Mouse (Mus musculus) heart, postnatal 10 days (tissue): ENCODE results near the gene Oit3. TPM values are rescaled to one million over a fixed set of nuclear protein-coding genes. Genes with fewer than 3 reads are reported as not detected.

Experiments
- DNase-seq, 2 experiments: peaks; one replicate each; pipeline ENCODE4 v3.0.0; 2021
- intact Hi-C: fragments of 180-260 bp; cut with DNase I; formaldehyde crosslinking; loops from one replicate; pipeline ENCODE4 v1.15.1; 2025
- total RNA-seq, 2 experiments: library from RNA; stranded (reverse); gene quantifications; 2 replicates each; pipeline ENCODE4 v1.2.3; 2021

Oit3 gene
- total RNA-seq = under 1 TPM; 0.17 to 0.31 TPM

DNA sequence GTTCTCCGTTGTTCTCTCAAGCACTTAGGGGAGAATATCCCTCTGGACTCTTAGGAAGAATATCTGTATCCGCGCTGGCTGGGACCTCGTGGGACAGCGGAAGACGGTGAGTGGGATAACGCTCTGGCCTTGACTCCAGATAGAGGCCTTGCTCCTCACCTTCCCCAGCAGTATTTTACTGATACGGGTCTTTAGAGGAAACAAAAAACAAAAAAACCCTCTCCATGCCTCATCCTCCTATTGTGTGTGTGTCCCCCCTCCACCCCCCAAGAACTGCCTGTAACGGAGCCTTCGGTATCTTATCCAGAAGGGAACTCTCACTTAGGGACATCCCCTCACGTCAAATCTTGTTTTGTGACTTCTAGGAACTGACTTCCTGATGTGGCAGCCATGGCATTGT lies at the start of gene Oit3:
Gene Oit3, minus strand, starts transcription at position 44 of the 400 bp plus-strand sequence.
- intact Hi-C loops = no loop called here
- no peak for DNase-seq

DNA sequence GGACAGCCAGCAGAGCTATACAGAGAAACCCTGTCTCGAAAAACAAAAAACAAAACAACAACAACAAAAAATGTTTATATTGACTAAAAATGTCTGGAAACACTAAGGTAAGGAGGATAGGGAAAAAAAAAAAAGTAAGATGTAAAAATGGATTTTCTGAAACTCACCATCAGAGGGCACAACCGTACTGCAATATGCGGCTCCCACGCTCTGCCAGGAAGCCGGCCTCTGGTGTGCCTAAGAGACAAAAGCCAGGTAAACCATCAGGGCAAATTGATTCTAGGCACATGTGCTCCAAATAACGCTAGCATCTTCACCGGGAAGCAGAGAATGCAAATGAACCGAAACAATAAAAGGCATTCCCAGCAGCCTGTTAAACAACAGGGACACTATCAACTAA lies 49.3 kb upstream of the Oit3 start:
- intact Hi-C loops = loop anchor here (2.0 to 5.0 kb wide), 3 partner anchors 211 to 376 kb away; partner anchors contain the start of gene Micu1
- peak in 1 of 2 experiments; percentile 34 for DNase-seq

DNA sequence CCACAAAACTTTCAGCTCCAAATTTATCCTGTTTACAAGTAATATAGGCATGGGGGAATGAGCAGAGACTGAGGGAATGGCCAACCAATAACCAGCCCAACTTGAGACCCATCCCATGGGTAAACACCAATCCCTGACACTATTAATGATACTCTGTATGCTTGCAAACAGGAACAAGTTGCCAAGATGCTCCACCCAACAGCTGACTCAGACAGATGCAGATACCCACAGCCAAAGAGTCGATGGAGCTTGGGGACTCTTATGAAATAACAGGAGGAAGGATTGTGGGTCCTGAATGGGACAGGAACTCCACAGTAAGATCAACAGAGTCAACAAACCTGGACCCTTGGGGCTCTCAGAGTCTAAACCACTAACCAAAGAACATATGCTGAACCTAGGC lies 47.8 kb upstream of the Oit3 start:
- intact Hi-C loops = no loop called here
- DNase-seq = no peak

DNA sequence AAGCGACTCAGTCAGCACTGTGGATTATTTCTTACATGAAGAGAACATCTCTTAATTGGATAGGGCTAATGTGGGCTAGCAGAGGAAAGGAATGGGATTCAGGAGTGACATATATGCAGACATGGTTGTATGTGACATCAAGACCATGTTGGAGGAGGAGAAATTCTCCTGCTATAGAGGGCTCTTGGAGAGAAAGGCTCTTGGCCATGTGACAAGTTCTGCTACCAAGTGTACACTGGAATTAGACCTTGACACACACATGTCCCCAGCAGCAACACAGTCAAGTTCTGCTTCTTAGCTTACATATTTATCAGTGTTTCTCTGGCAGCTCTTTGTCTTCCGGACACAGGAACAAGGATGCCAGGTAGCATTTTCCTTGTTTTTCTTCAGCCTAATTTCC lies 45.8 kb upstream of the Oit3 start:
- intact Hi-C loops = no loop called here
- DNase-seq = no peak

DNA sequence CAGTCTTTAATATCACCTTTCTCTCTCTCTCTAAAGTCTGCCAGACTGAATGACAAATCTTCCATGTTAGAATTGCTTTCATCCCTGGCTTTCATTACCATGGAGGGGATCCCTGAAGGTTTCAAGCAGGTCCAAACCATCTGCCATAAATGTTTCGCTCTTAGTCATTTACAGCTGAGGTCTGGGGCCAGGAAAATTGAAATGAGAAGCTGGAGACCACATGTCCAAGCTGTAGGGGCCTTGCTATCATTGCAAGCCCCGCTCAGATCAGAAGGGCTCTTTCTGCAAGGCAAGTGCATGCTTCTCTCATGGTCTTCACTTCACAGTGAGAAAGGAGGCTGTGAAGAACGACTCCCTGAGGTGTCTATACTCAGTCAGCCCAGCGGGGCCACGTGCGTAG lies 42.7 kb upstream of the Oit3 start:
- intact Hi-C loops = no loop called here
- DNase-seq = no peak

DNA sequence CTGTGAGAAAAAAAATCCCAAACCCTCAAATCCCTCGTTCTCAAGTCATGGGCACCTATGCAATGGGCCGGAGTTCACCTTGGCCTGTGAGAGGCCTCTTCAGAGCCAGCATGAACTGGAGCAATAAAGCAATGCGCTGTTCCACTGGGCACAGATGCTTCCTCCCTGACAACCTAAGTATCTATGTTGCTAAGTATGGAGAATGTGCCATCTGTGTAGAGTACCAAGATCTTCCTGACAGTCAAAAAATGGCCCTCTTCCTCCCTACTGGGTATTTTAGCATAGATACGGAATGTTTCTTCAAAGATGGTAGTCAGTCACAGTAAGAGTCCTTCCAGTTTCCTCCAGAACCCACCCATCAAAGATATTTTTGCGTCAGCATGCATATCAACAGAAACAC lies 39.8 kb upstream of the Oit3 start:
- DNase-seq = no peak
- intact Hi-C loops = no loop called here

DNA sequence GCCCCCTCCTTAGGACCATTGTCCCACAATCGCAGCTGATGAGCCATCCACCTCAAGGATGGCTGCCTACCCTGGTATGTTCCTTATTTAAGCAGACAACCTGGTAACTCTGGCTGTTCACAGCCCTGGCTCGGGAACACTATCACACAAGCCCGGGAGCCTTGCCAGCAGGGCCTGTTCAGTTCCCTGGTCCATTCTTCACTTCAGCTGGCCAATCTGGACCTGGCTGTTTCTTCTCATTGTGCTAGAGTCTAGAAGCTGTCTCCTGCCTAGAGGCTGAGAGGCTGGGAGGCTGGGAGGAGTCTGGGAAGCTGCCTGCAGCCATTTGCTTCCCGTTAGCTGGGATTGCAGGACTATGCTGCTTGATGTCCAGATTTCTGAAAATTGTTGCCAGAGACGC lies 28.9 kb upstream of the Oit3 start:
- peak; percentile 67 to 69 for DNase-seq
- intact Hi-C loops = no loop called here

DNA sequence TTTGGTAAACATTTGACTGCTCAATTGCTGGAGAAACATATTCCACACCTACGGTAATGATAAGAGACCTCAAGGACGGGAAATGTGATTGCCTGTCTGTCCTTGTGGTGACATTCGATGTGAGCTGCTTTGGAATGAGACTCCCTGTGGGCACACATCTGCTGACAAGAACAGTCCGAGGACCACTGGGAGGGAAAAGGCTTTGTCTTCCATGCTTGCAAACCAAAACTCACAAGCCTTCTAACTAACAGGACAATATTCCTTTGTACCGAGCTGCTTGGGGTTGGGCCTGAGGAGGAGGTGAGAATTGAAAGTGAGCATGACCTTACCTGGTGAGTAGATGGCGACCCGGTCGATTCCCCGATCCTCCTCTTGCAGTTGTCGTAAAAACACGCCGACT lies 25.7 kb upstream of the Oit3 start:
- intact Hi-C loops = no loop called here
- DNase-seq = no peak

DNA sequence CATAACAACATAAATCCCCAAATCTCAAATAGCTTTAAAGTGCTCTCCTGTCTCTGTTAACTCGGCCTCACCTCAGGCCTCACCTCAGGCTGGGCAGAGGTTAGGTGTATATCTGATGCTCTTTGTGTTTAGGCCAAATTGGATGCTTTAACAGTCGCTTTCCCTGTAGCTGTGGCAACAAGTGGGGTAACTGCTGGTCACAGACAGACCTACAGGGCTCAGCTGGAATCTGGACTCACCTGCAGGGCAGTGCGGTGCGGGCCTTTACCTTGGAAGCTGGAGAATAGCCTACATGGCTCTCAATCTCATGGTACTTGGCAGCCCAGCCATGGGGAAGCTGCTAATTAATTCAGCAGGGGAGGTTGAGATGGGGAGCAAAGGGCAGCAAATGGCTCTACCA lies 25.0 kb upstream of the Oit3 start:
- DNase-seq = no peak
- intact Hi-C loops = no loop called here

DNA sequence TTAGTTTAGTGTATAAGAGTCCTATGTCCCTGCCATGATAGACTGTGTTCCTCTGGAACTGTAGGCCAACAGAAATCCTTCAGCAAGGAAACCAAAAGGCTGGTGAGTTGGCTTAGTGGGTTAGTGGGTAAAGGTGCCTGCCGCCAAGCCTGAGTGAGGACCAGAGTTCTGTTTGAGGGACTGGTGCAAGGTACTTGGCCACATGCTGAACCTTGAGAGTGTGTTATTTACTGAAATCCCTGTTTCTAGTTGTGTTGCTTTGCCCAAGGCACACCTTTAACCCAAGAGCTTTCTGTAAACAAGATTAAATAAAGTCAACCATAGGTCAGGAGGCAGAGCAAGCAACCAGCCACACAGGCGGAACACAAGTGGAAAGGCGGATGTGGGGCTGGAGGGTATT lies 24.0 kb upstream of the Oit3 start:
- intact Hi-C loops = no loop called here
- no peak for DNase-seq

DNA sequence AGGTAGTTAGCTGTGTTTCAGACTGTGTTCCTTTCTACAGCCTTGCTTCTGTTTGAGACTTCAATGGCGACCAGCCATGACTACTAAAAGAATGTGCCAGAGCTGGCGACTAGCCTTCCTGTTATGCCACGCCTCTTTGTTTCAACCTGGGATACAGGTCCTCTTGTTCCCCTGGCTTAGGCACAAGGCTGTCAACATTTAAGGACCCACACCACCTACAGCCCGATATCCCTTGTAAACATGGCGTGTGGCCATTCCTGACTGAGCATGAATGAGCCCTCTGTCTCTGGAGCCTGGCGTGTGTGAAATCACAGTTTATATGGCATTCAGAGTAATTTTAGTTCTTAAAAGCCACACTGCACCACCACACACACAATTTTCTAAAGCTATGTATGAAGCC lies 20.7 kb upstream of the Oit3 start:
- intact Hi-C loops = no loop called here

DNA sequence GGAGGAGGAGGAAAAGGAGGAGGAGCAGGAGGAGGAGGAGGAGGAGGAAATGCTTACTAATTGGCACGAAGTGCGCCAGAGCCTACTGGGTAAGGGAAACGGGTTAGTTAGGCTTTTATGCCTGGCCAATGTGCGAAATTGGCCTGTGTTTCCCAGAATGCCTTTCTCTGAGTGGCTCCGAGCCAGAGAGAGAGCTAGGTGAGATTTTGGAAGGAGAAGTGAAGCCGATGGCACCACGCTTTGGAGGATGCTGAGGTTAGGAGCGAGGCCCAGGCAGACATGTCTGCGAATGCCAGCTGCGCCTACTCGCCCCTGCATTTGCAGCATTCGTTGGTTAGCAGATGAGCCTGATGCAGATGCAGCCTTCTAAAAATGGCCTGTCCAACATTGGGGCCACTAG lies 18.2 kb upstream of the Oit3 start:
- intact Hi-C loops = no loop called here
- DNase-seq = no peak

More for the DNA sequence above, 20.7 kb upstream of the Oit3 start:
- DNase-seq = no peak

DNA sequence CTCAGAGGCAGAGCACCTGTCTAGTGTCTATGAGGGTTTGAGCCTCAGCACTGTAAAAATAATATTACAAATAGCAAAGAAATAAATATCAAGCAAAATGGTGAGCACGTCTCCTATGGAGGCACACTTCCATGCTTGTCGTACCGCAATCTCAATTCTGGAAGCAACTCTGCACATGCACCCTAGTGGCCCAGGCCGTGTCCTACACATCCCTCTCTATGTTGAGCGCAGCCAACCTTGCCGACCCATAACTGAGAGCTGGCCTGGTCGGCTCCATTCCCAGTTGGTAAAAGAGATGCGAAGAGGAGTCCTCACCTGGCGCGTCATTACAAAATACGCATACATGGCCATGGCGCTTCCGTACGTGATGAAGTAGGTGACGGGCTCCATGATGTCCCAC lies 13.1 kb upstream of the Oit3 start:
- no peak for DNase-seq
- intact Hi-C loops = loop anchor here (5.0 kb wide), 1 partner anchor 413 kb away; no protein-coding TSS in a partner anchor

DNA sequence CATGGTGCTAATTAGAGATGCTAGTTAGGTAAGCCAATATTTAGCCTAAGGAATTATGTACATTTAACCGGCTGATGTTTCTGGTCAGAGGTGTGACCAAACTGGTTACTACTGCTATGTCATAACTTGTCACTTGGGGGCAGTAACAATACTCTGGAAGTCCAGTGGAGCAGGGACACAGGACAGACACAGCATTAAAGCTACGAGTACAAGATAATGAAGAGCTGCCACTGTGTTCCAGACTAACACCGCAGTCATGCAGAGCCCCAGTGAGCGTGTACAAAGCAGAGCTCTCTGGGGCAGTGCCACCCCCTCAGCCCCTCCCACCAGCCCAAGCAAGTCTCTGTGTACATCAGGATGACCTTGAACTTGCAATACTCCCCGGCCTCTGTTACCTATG lies 10.3 kb upstream of the Oit3 start:
- peak; percentile 36 to 65 for DNase-seq
- intact Hi-C loops = loop anchor here (2.0 to 5.0 kb wide), 2 partner anchors 365 to 415 kb away; no protein-coding TSS in a partner anchor

DNA sequence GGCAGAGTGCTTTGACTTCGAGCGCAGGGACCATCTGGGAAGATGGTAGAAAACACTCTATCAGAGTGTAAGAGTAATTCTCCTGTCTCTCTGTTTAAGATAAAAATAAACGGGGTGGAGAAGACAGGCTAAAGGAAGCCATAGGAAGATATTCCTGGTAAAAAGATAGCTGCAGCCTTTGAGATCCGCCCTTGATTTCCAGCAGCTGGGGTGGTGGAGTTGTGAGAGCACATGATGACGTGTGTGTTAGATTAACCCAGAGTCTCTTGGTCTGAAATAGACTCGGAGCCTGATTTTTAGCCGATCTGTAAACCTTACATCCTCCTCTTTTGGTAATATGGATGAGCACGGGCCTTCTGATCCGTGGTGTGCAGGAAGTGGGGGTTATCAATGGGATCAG lies 6.0 kb upstream of the Oit3 start:
- intact Hi-C loops = no loop called here
- DNase-seq = no peak

DNA sequence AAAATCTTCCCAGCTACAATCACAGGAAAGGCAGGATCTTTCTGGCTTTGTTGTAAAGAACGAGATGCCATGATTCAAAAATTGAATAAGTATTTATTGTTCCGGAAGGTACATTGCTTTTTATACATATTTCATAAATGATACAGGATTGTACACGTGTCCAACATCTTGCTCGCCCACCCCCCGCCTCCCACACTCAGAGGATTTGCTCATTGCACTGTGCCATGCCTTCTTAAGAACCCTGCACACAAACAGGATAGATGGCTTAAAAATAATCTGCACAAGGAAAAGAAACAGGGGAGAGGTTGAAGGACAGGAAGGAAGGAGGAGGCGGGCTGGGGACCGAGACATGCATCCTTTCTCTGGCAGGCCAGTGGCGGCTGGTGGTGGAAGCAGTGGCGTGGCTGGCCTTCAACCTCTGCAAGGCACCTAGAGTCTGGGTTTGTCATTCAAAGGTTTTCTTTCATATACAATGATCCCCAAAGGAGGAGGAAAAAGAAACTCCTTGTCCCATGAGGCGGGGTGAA lies 5.4 kb upstream of the Oit3 start:
- intact Hi-C loops = no loop called here
- no peak for DNase-seq

DNA sequence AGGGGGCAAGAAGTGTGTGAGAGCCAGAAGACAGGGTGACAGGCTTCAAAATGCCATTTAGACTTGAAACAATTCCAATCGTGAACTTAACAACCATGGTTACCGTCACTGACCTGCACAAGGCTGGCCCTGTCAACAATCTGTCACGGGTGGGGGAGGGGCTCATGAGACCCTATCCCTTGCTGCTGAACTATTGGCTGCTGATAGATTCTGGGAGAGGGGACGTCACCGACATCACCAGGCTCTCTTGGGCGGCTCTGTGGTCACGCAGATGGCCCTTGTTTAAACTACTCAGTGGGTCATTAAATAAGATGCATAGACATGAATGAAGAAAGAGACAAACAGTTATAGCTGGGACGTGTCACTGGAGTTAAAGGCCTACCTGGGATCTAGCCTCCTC lies 3.1 kb upstream of the Oit3 start:
- no peak for DNase-seq
- intact Hi-C loops = no loop called here

DNA sequence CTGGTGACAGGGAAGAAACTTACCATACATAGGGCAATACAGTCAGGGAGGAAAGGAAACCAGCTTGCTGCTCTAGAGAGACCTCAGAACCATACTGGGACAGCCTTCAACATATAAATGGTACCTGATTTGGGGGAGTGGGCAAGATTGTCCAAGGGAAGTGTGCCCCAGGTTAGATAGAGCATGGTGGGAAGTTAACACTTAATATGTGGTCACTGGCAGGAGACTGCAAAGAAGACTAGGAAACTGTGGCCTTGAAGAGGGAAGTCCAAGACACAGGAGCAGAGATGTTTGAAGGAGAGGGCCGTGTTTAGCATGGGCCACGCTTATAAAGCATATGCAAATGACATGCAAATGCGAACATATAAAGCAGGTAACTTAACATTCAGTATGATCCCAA lies 2.5 kb upstream of the Oit3 start:
- no peak for DNase-seq
- intact Hi-C loops = no loop called here

DNA sequence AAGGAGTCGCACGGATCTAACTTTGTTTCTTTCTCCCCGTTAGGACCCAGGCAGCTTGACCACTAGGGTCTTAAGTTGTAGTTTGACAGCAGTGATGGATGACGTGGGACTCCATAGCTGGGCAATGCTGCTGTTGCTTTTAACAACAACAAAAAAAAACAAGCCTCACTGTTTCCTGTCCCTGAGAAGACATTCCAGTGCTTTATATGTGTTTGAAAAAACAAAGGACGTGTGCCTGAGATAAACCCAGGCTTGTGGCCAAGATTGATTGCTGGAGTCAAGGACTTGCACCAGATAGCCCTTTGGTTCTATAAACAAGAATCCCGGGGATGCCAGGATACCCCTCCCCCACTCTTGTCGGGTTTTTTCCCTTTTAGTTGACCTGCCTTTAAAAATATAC lies 1.6 kb upstream of the Oit3 start:
- intact Hi-C loops = no loop called here

DNA sequence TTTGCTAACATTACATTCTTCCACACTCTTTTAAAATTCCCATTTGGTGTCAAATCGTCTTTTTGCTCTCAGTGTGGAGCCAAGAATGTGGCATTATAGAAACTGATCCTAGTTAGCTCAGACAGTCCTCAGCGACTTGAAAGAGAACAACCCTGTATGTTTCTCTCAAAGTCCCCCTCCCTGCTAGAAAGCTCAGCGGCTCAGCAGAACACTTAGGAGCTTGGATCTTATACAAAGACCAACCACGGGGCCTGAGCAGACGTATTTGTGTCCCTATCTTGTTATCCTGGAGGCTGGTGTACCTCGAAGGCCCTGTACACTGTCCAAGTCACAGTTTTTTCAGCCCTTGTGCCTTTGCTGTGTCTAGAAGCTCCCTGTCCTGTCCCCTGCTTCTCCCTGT lies 1.4 kb downstream of the Oit3 start:
- no peak for DNase-seq
- intact Hi-C loops = no loop called here

More for the DNA sequence above, 1.6 kb upstream of the Oit3 start:
- DNase-seq = peak; percentile 36 to 39

DNA sequence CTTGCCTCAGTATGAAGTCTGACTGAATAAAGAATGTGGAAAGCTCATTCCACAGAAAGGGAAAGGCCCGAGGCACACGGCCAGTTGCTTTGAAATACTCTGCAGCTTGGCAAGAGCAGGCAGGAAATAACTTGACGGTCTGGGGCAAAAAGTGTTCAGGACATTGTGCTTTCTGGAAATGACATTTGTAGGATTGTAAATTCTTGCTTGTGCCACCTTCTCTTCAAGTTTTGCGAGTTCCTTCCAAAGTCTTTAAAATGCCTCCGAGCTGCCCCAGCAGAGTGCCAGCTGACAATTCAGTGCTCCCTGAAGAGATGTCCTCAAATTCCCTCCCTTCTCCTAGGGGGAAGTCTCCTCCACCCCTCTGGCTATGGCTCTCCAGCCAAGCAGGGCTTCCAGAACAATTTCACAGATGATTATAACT lies 2.1 kb downstream of the Oit3 start:
- peak; percentile 76 to 80 for DNase-seq
- intact Hi-C loops = no loop called here

DNA sequence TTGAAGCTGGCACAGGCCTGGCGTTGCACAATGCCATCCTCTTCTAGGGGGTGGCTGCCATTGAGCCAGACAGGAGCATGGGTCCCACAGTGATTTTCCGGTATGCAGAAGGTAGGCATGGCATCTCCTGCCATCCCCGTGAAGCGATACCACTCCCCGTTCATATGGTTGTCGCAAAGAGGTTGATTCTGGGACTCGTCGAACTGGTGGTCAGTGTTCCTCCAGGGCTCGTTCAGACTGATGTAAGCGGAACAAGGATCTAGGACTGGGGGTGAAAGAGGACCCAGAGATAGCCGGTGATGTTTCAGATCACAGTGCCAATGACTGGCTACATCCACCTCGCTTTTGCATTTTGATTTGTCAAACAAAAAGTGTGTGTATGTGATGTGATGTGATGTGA lies 2.9 kb downstream of the Oit3 start:
- intact Hi-C loops = no loop called here
- DNase-seq = no peak

DNA sequence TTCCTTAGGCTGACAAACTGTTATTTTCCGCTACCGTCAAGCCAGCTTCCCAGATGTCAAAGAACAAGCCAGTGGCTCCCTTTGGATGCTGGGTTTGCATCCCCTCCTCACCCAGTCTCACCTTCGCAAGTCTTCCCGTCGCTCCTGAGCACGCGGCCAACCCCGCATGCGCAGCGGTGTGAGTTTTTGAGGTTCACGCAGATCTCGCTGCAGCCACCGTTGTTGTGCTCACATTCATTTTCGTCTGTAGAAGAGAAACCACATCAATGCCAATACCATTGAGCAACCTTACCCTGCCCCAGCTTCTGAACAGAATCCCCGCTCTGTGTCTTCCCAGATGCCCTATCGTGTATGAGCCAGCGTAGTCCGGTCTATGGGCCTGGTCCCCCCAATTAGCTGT lies 5.8 kb downstream of the Oit3 start:
- no peak for DNase-seq
- intact Hi-C loops = no loop called here
